Mouse (Mus musculus) lung, embryonic 14.5 days (tissue): ENCODE results near the gene Rexo5. TPM values are rescaled to one million over a fixed set of nuclear protein-coding genes. Genes with fewer than 3 reads are reported as not detected.
A peak's percentile ranks its signal among the peaks of the same experiment; 100 is the strongest.

Experiments used
- ATAC-seq: fragments of 200-750 bp; cut with Nextera tagmentation; 2 replicates; pipeline ENCODE4 v1.8.0; 2017; ENCODE audit warnings: mild to moderate bottlenecking, moderate TSS enrichment, moderate library complexity; ENCODE audit not compliant: insufficient read depth
- DNase-seq: peaks from one replicate; pipeline ENCODE4 v3.0.0-alpha.2; 2015
- H3K27ac ChIP-seq: fragments of 300-500 bp; sonication (generic); 2 replicates; pipeline ENCODE4 v1.5.1; 2014; ENCODE audit warnings: low read depth, mild to moderate bottlenecking, moderate library complexity
- H3K27me3 ChIP-seq: fragments of 300-500 bp; sonication (generic); 2 replicates; pipeline ENCODE4 v1.6.1; 2014; ENCODE audit warnings: low read length, control low read depth; ENCODE audit not compliant: insufficient read depth
- H3K36me3 ChIP-seq: fragments of 300-500 bp; sonication (generic); 2 replicates; pipeline ENCODE4 v1.6.1; 2014; ENCODE audit warnings: control low read depth; ENCODE audit not compliant: insufficient read depth
- H3K4me1 ChIP-seq: fragments of 300-500 bp; sonication (generic); 2 replicates; pipeline ENCODE4 v1.6.1; 2014; ENCODE audit warnings: antibody characterized with exemption, control low read depth; ENCODE audit not compliant: insufficient read depth
- H3K4me2 ChIP-seq: fragments of 300-500 bp; sonication (generic); 2 replicates; pipeline ENCODE4 v1.6.1; 2014; ENCODE audit warnings: mild to moderate bottlenecking
- H3K4me3 ChIP-seq: fragments of 300-500 bp; sonication (generic); 2 replicates; pipeline ENCODE4 v1.5.1; 2014; ENCODE audit warnings: low read depth, low read length
- H3K9ac ChIP-seq: fragments of 300-500 bp; sonication (generic); 2 replicates; pipeline ENCODE4 v1.6.1; 2014
- H3K9me3 ChIP-seq: fragments of 300-500 bp; sonication (generic); 2 replicates; pipeline ENCODE4 v1.6.1; 2016; ENCODE audit warnings: low read depth, low read length, control low read depth
- CTCF ChIP-seq: IDR thresholded peaks from 2 replicates; pipeline ENCODE4 v1.5.1; 2016; ENCODE audit warnings: antibody characterized with exemption, low read depth
- WGBS: fragments of 180-500 bp; shearing (Covaris S2); extraction: QIAGEN DNeasy Blood & Tissue Kit; methylation state at CpG from one replicate; pipeline ENCODE4 v1.1.7; 2014; 5-methylcytosine and 5-hydroxymethylcytosine counted together
- polyA plus RNA-seq: library from polyadenylated mRNA; unstranded; fragments of >200 nt; fragmentation: Nextera tagmentation; extraction: Ambion mirVana; gene quantifications from 2 replicates; pipeline ENCODE4 v1.2.1, GENCODE M21; 2014

Gene Rexo5
- polyA plus RNA-seq, 1 experiment from 2014 or later: 27.5 TPM

DNA sequence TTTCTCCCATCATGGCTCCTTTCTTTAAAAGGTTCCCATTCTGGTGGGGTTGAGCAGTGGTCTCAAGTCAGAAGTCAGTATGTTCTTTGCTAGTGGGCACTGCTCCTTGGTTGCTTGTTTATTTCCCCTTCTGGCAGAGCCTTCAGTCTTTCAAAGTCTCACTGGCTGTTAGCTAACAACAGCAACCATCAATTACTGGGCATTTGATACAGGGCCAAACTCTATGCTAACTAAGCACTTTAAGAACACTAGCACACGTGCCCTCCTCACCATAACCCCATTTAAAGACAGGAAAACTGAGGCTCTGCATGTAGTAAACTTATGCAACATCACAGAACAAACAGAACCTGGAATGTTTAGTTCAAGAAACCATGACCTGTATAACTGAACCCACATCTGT lies 68.4 kb downstream of the Rexo5 start:
- 40% methylated on average over 1 of the region's 1 CpGs for WGBS
- Histone ChIP-seq H3K9ac (no peak overlapping the region), H3K9me3 (no peaks in the 10 kb centered on the region)

GRCm38 (mm10) chr7:119864500-119864899 lies 70.7 kb downstream of the Rexo5 start:
- TF ChIP-seq CTCF: no peak
- Histone ChIP-seq H3K9me3 (no peaks in the 10 kb centered on the region), H3K27me3 (no peaks in the 10 kb centered on the region), H3K27ac (no peak overlapping the region), H3K9ac (no peak overlapping the region), H3K36me3 (0 out of 2 replicates have a peak, but pooled peaks cover 6% of the 10 kb centered on the region), H3K4me3 (no peak overlapping the region), H3K4me1 (no peaks in the 10 kb centered on the region), H3K4me2 (no peak overlapping the region)
- no peak for ATAC-seq
- WGBS: 73% methylated on average over 5 of the region's 5 CpGs
- no peak for DNase-seq

More for the DNA sequence above, 68.4 kb downstream of the Rexo5 start:
- Histone ChIP-seq H3K4me3 (no peak overlapping the region), H3K4me2 (no peak overlapping the region), H3K27me3 (no peaks in the 10 kb centered on the region), H3K27ac (no peak overlapping the region), H3K4me1 (no peaks in the 10 kb centered on the region), H3K36me3 (peaks cover 22% of the 10 kb centered on the region)
- DNase-seq: peak; percentile 12
- no peak for ATAC-seq
- no peak for TF ChIP-seq CTCF

DNA sequence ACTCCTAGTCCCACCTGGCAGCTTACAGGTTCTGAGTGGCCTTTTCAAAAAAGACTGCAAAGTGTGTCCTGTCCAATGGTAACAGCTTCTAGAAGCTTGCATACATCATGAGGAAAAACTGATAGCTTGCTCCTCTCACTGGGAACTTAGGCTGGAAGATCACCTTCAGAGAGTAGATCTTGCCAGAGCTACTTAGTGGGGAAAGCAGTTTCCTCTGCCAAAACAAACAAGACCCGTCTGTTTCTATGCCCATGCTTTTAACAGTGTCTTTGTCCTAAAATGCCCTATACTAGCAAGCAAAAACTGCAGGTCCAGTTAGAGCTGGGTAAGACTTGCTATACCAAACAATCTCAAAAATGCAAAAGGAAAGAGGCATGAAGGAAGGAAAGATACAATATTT lies 72.3 kb downstream of the Rexo5 start:
- ATAC-seq (no peak), DNase-seq (no peak)
- H3K9me3 ChIP-seq: no peaks in the 10 kb centered on the region
- H3K36me3 ChIP-seq: 0 out of 2 replicates have a peak, but pooled peaks cover 4% of the 10 kb centered on the region
- H3K27me3 ChIP-seq: no peaks in the 10 kb centered on the region
- H3K4me2 ChIP-seq: no peak overlapping the region
- H3K9ac ChIP-seq: no peak overlapping the region
- WGBS: 35% methylated on average over 1 of the region's 1 CpGs
- TF ChIP-seq CTCF: no peak
- H3K4me1 ChIP-seq: no peaks in the 10 kb centered on the region
- no peak overlapping the region for H3K27ac ChIP-seq
- no peak overlapping the region for H3K4me3 ChIP-seq

GRCm38 (mm10) chr7:119872204-119872603 lies 78.4 kb downstream of the Rexo5 start:
- Histone ChIP-seq H3K4me3 (no peak overlapping the region), H3K9me3 (no peaks in the 10 kb centered on the region), H3K9ac (no peak overlapping the region), H3K4me2 (no peak overlapping the region), H3K27me3 (no peaks in the 10 kb centered on the region), H3K27ac (no peak overlapping the region), H3K36me3 (peaks cover 4% of the 10 kb centered on the region; the same call in 1 of the 2 replicates), H3K4me1 (no peaks in the 10 kb centered on the region)
- 92% methylated on average over 4 of the region's 4 CpGs for WGBS
- no peak for DNase-seq
- ATAC-seq: no peak
- TF ChIP-seq CTCF: no peak

DNA sequence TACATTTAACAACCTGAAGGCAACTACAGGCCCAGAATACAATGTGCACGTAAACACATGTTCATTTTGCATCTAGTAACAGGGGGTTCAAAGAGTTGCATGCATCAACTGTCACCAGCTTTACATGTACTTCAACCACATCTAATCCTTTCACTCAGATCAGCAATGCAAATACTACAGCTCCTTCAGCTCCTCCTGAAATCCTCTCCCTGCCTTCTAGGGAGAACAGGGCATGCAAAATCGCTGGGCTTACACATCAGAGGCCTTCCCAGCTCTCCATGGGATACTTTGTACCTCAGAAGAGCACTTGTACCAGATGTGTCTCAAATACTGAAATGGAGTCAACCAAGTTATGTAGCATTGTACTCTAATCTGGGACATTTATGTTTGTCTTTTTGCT lies 79.2 kb downstream of the Rexo5 start:
- ATAC-seq (no peak), DNase-seq (no peak)
- no peak overlapping the region for H3K27ac ChIP-seq
- H3K27me3 ChIP-seq: no peaks in the 10 kb centered on the region
- 61% methylated on average over 2 of the region's 2 CpGs for WGBS
- no peak overlapping the region for H3K9ac ChIP-seq
- no peaks in the 10 kb centered on the region; the same call in 1 of the 2 replicates for H3K36me3 ChIP-seq
- no peaks in the 10 kb centered on the region for H3K9me3 ChIP-seq
- TF ChIP-seq CTCF: no peak
- no peak overlapping the region for H3K4me2 ChIP-seq
- H3K4me1 ChIP-seq: no peaks in the 10 kb centered on the region
- H3K4me3 ChIP-seq: no peak overlapping the region

DNA sequence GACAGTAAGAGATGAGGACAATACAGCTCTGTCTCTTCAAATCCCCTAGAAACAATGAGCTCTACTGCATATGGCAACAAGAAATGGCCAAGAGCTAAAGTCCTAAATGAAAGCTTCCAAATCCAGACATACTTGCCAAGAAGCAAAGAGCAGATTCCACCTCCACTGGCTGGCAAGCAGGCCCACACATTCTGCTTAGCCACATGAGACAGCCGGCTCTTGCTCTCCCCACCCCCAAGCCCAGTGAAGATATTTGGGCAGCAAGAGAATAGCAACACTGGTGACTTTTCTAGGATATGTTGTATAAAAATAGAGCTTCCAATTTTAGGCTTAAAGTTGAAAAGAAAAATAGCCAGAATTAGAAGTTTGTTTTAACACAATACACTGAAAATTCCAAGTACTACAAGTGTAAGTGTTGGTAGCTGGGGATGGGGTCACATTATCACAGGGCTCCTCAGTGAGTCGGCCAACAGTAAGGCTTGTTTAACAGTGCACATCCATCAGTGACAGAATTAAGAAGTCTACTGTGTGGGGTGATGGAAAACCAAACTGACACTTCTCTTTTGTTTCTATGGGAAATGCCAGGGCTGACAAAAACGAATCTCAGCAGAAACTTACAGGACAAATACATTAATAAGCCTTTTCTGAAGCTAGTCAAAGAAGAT lies 82.1 kb downstream of the Rexo5 start:
- DNase-seq (no peak), ATAC-seq (no peak)
- WGBS: 28% methylated on average over 3 of the region's 3 CpGs
- Histone ChIP-seq H3K27me3 (no peaks in the 10 kb centered on the region), H3K4me3 (no peak overlapping the region), H3K36me3 (no peaks in the 10 kb centered on the region; the same call in 1 of the 2 replicates), H3K4me1 (no peaks in the 10 kb centered on the region), H3K9me3 (no peaks in the 10 kb centered on the region), H3K27ac (no peak overlapping the region), H3K4me2 (no peak overlapping the region), H3K9ac (no peak overlapping the region)
- TF ChIP-seq CTCF: no peak

DNA sequence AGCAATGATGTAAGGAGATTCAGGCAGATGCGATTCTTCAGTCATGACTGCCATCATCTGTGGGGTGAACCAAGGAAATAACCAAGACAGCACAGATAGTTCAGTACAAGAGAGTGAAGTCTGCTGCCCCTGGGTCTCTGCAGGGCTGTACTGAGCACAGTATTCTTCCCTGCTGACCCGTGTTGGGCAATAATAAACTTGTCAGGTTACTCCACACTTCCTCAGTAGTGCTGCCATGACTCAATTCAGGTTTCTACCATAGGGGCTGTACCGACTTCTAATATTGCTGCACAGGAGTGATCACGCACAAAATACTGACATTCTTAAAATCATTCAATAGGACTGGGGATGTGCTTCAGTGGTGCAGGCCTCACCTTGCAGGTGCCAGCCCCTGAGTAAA lies 85.4 kb downstream of the Rexo5 start:
- WGBS: 91% methylated on average over 4 of the region's 4 CpGs
- DNase-seq: no peak
- Histone ChIP-seq H3K36me3 (no peaks in the 10 kb centered on the region; the same call in 1 of the 2 replicates), H3K9ac (no peak overlapping the region), H3K4me2 (no peak overlapping the region), H3K4me1 (no peaks in the 10 kb centered on the region), H3K9me3 (no peaks in the 10 kb centered on the region), H3K27ac (no peak overlapping the region), H3K27me3 (no peaks in the 10 kb centered on the region), H3K4me3 (no peak overlapping the region)
- no peak for ATAC-seq
- TF ChIP-seq CTCF: no peak
